Mouse (Mus musculus) limb, embryonic 14.5 days (tissue): ENCODE measurements around the gene Lyrm9. TPM values are rescaled to one million over a fixed set of nuclear protein-coding genes. Genes with fewer than 3 reads are reported as not detected.

Experiments
- ATAC-seq: fragments of 200-750 bp; cut with Nextera tagmentation; 2 replicates; pipeline ENCODE4 v1.8.0; 2017; ENCODE audit warnings: low read depth, moderate number of reproducible peaks, moderate TSS enrichment; ENCODE audit not compliant: low FRiP score
- DNase-seq: peaks from one replicate; pipeline ENCODE4 v3.0.0-alpha.2; 2015; ENCODE audit warnings: low spot score
- H3K27ac ChIP-seq: fragments of 300-500 bp; sonication (generic); replicated peaks from 2 replicates; pipeline ENCODE4 v1.5.1; 2014; ENCODE audit warnings: low read depth, mild to moderate bottlenecking, low read length, moderate library complexity, mixed read lengths
- H3K27me3 ChIP-seq: fragments of 300-500 bp; sonication (generic); 2 replicates; pipeline ENCODE4 v1.6.1; 2014; ENCODE audit warnings: low read length, mixed read lengths; ENCODE audit not compliant: control insufficient read depth, insufficient read depth
- H3K36me3 ChIP-seq: fragments of 300-500 bp; sonication (generic); 2 replicates; pipeline ENCODE4 v1.6.1; 2014; ENCODE audit warnings: mild to moderate bottlenecking, low read length, moderate library complexity, mixed read lengths; ENCODE audit not compliant: control insufficient read depth, insufficient read depth
- H3K4me1 ChIP-seq: fragments of 300-500 bp; sonication (generic); 2 replicates; pipeline ENCODE4 v1.6.1; 2014; ENCODE audit warnings: antibody characterized with exemption, low read length, mixed read lengths; ENCODE audit not compliant: control insufficient read depth, insufficient read depth
- H3K4me2 ChIP-seq: fragments of 300-500 bp; sonication (generic); replicated peaks from 2 replicates; pipeline ENCODE4 v1.6.1; 2014; ENCODE audit warnings: low read depth, mild to moderate bottlenecking, low read length, moderate library complexity; ENCODE audit not compliant: severe bottlenecking
- H3K4me3 ChIP-seq: fragments of 300-500 bp; sonication (generic); replicated peaks from 2 replicates; pipeline ENCODE4 v1.5.1; 2014; ENCODE audit warnings: low read length
- H3K9ac ChIP-seq: fragments of 300-500 bp; sonication (generic); 2 replicates; pipeline ENCODE4 v1.6.1; 2014; ENCODE audit warnings: mild to moderate bottlenecking, low read depth, low read length, moderate library complexity; ENCODE audit not compliant: severe bottlenecking
- H3K9me3 ChIP-seq: fragments of 300-500 bp; sonication (generic); 2 replicates; pipeline ENCODE4 v1.6.1; 2016; ENCODE audit warnings: low read length; ENCODE audit not compliant: control insufficient read depth
- POLR2A ChIP-seq: fragments of 200-500 bp; IDR thresholded peaks from 2 replicates; pipeline ENCODE4 v1.8.0; 2012; ENCODE audit warnings: inconsistent platforms, mild to moderate bottlenecking, moderate library complexity, borderline replicate concordance; ENCODE audit not compliant: insufficient read depth, insufficient read length; ENCODE audit errors: extremely low read depth
- WGBS: fragments of 180-500 bp; shearing (Covaris S2); extraction: QIAGEN DNeasy Blood & Tissue Kit; methylation state at CpG from one replicate; pipeline ENCODE4 v1.1.7; 2014; 5-methylcytosine and 5-hydroxymethylcytosine counted together
- polyA plus RNA-seq, 2 experiments: library from polyadenylated mRNA; depleted of rRNA in 1 of 2; stranded (reverse) in 1 of 2; unstranded in 1 of 2; fragments of >200 nt; fragmentation: Nextera tagmentation in 1 of 2; extraction: Ambion mirVana in 1 of 2; gene quantifications; 2 replicates each; pipeline versions ENCODE4 v1.2.1 to v1.2.3; 2012 to 2014

Lyrm9 gene
- polyA plus RNA-seq, 2 experiments: 10.1 to 15.1 TPM

GRCm38 (mm10) chr11:78832816-78833314, 6.5 kb downstream of the Lyrm9 start:
- H3K9ac ChIP-seq: no peak overlapping the region
- no peaks in the 10 kb centered on the region for H3K9me3 ChIP-seq
- H3K4me2 ChIP-seq: no peak overlapping the region
- peaks cover 19% of the 10 kb centered on the region for H3K4me1 ChIP-seq
- DNase-seq (no peak), ATAC-seq (no peak)
- H3K36me3 ChIP-seq: no peaks in the 10 kb centered on the region
- H3K27me3 ChIP-seq: no peaks in the 10 kb centered on the region; the same call in 1 of the 2 replicates
- WGBS: 59% methylated on average over 13 of the region's 13 CpGs
- TF ChIP-seq POLR2A: no peak
- H3K27ac ChIP-seq: no peak overlapping the region
- no peak overlapping the region for H3K4me3 ChIP-seq

- no peak overlapping the region for H3K27ac ChIP-seq
- peaks cover 11% of the 10 kb centered on the region for H3K4me1 ChIP-seq
- H3K27me3 ChIP-seq: no peaks in the 10 kb centered on the region
- no peak overlapping the region for H3K4me3 ChIP-seq
- DNase-seq (no peak), ATAC-seq (no peak)
- no peaks in the 10 kb centered on the region for H3K36me3 ChIP-seq
- no peak overlapping the region for H3K9ac ChIP-seq
- TF ChIP-seq POLR2A: no peak
- H3K4me2 ChIP-seq: no peak overlapping the region
- no peaks in the 10 kb centered on the region for H3K9me3 ChIP-seq
- WGBS: 82% methylated on average over 4 of the region's 4 CpGs
Observed at GRCm38 (mm10) chr11:78836486-78836885, 10.1 kb downstream of the Lyrm9 start.

DNA sequence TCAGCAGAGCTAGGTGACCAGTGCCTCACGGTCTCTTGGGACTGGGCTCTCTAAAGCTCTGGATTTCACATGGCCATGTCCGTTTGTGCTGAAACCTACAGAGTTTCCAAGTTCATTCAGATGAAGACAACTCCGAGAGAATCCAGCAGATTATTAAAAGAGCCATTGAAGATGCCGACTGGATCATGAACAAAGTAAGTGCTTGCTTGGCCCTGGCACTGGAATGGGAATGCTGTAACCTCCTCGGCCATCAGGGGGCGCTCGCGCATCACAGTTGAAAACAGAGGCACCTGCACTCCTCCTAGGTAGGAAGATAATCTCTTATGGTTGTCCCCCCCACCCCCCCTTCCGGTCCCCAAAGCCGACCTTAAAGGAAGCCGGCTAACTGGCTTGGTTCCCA, 11.6 kb downstream of the Lyrm9 start:
- TF ChIP-seq POLR2A: no peak
- H3K4me1 ChIP-seq: 0 out of 2 replicates have a peak, but pooled peaks cover 1% of the 10 kb centered on the region
- WGBS: 9% methylated on average over 11 of the region's 11 CpGs

GRCm38 (mm10) chr11:78839491-78839890, 13.1 kb downstream of the Lyrm9 start:
- no peak for DNase-seq
- H3K27me3 ChIP-seq: no peaks in the 10 kb centered on the region
- H3K36me3 ChIP-seq: no peaks in the 10 kb centered on the region
- no peaks in the 10 kb centered on the region for H3K4me1 ChIP-seq
- no peak for ATAC-seq
- H3K9ac ChIP-seq: no peak overlapping the region
- no peaks in the 10 kb centered on the region for H3K9me3 ChIP-seq
- H3K27ac ChIP-seq: no peak overlapping the region
- WGBS: 80% methylated on average over 14 of the region's 14 CpGs
- no peak overlapping the region for H3K4me3 ChIP-seq
- no peak overlapping the region for H3K4me2 ChIP-seq
- no peak for TF ChIP-seq POLR2A

More for the DNA sequence above, 11.6 kb downstream of the Lyrm9 start:
- H3K36me3 ChIP-seq: no peaks in the 10 kb centered on the region
- no peak for ATAC-seq
- no peaks in the 10 kb centered on the region for H3K9me3 ChIP-seq
- H3K27ac ChIP-seq: no peak overlapping the region
- no peak for DNase-seq
- H3K4me2 ChIP-seq: no peak overlapping the region
- H3K9ac ChIP-seq: no peak overlapping the region
- no peaks in the 10 kb centered on the region for H3K27me3 ChIP-seq
- H3K4me3 ChIP-seq: no peak overlapping the region

DNA sequence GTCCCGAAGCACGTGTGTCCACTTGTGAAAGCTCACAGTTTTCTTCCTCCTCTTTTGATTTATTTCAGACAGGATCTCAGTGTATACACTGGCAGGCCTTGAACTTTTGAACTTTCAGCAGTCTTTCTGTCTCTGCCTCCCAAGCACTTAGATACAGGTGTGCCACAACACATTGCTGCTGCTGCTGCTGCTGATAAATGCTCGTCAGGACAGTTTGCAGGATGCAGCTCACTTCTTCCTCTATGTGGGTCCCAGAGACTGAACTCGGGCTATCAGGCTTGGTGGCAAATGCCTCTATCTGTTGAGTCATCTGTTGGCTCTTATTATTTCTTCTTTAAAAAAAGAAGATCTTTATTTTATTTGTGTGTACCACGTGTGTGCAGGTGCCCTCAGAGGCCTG, 13.8 kb downstream of the Lyrm9 start:
- no peak for ATAC-seq
- no peaks in the 10 kb centered on the region for H3K27me3 ChIP-seq
- no peak for TF ChIP-seq POLR2A
- no peak overlapping the region for H3K4me2 ChIP-seq
- 84% methylated on average over 5 of the region's 5 CpGs for WGBS
- DNase-seq: no peak
- H3K4me3 ChIP-seq: no peak overlapping the region
- H3K36me3 ChIP-seq: no peaks in the 10 kb centered on the region
- H3K4me1 ChIP-seq: no peaks in the 10 kb centered on the region
- no peak overlapping the region for H3K27ac ChIP-seq
- H3K9me3 ChIP-seq: no peaks in the 10 kb centered on the region
- no peak overlapping the region for H3K9ac ChIP-seq

GRCm38 (mm10) chr11:78841987-78842386, 15.6 kb downstream of the Lyrm9 start:
- no peak for DNase-seq
- no peaks in the 10 kb centered on the region for H3K4me1 ChIP-seq
- H3K27ac ChIP-seq: no peak overlapping the region
- TF ChIP-seq POLR2A: no peak
- no peaks in the 10 kb centered on the region for H3K27me3 ChIP-seq
- no peak overlapping the region for H3K4me2 ChIP-seq
- H3K4me3 ChIP-seq: no peak overlapping the region
- no peaks in the 10 kb centered on the region for H3K9me3 ChIP-seq
- ATAC-seq: no peak
- H3K9ac ChIP-seq: no peak overlapping the region
- WGBS: 94% methylated on average over 8 of the region's 8 CpGs
- H3K36me3 ChIP-seq: no peaks in the 10 kb centered on the region
